Mouse (Mus musculus) heart, adult 8-10 months (tissue): Measurements from ENCODE around the gene Pms1. TPM values are rescaled to one million over a fixed set of nuclear protein-coding genes. Genes with fewer than 3 reads are reported as not detected.
"Not testable (repeated sequence)": the region's sequence is repeated elsewhere in the genome, so short reads cannot be mapped to it uniquely, and the experiment has no call there.

ENCODE experiments used
- DNase-seq: peaks from one replicate; pipeline ENCODE4 v3.0.0; 2022; ENCODE audit warnings: low spot score
- total RNA-seq, 4 experiments: library from RNA; stranded (reverse); gene quantifications; 2 replicates each; pipeline ENCODE4 v1.2.4; 2022

Gene Pms1
- 10 to 100 TPM; 10.8 to 16.2 (median 13.2) TPM for total RNA-seq

DNA sequence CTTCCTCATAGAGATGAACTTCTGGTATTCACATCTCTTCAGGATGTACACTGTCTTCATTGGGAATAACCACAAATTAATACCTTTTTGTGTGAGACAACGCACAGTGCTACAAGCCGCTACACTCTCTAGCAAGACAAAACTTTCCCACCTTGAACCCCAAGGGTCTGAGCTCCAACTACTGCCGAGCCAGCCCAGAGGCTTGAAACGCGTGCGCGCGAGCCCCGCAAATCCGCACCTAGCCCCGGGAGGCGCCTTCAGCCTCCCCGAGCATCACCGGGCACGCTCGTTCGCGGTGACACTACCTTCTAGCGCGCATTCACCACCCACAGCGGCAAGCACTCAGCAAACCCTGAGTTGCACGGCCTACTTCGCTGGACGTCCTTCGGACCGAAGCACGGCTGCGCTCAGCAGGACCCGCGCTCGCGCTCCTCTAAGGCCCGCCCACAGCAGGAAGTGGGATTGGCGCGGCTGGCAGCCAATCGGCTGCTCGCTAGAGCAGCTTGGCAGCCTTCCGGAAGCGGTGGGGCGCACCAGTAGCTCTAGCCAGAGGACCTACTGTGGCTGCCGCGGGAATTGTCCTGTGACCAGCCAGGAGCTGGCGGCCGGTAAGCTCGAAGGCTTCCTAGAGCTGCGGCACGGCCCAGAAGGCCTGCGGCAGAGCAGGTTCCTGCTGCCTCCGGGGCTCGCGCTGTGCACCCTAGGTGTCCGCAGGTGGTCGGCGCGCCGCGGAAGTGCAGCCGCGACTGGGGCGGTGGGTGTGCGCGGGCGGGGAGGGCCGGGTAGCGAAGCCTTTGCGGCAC lies at the start of gene Pms1, which contains the start of the genes Ormdl1 and Gm28778:
Pms1 (minus strand) TSS at position 438 of the 803 bp plus-strand sequence.
Ormdl1 (plus strand) TSS at position 515 of the 803 bp plus-strand sequence.
Gm28778 (plus strand) TSS at position 531 of the 803 bp plus-strand sequence.
- DNase-seq: peak; percentile 95

DNA sequence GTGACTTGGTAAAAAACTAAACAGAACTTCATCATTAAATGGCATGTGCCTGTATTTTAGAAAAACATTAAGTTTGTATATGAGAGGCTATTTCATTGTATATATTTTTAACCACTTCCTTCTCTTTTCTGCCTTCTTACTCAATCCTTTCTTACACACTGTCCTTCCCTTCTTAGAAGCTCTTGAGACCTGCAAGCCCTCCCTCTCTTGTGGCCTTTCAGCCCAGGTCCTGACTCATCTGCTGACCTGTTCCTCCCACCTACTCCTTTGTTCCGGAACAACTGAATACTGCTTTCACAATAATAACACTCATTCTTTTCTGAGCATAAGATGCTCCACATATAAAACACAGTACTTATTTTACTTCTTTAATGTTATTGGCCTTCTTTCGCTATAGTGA lies 44.3 kb upstream of the Pms1 start:
- no peak for DNase-seq

DNA sequence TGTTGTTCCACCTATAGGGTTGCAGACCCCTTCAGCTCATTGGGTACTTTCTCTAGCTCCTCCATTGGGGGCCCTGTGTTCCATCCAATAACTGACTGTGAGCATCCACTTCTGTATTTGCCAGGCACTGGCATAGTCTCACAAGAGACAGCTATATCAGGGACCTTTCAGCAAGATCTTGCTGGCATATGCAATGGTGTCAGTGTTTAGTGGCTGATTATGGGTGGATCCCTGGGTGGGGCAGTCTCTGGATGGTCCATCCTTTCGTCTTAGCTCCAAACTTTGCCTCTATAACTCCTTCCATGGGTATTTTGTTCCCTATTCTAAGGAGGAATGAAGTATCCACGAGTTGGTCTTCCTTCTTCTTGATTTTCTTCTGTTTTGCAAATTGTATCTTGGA lies 40.6 kb upstream of the Pms1 start:
- not testable (repeated sequence) for DNase-seq

DNA sequence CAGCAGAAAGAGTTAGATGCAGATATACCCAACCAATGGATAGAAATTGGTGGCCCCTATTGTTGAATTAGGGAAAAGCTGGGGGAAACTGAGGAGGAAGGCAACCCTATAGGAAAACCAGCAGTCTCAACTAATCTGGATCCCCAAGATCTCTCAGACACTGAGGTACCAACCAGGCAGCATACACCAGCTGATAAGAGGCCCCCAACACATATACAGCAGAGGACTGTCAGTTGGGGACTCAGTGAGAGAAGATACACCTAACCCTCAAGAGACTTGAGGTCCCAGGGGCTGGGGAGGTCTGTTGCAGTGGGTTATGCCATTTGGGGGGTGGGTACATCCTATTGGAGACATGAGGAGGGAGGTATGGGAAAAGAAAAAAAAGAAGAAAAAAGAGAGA lies 38.6 kb upstream of the Pms1 start:
- no peak for DNase-seq

DNA sequence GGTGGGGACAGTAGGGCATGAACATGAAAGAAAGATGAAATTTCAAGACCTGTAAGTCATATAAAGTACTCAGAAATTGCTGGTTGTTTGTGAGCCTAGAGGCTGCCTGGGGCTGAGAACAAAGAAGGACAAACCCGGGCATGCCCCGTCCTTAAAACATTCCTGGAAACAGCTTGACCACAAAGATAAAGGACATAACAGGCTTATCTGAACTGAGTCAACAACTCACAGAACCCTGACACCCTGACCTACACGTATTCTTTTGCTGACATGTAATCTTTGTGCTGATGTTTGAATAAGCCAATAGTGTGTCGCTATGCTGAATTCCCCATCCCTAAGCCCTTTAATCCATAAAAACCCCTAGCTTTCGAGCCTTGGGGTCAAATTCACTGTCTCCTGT lies 36.7 kb upstream of the Pms1 start:
- not testable (repeated sequence) for DNase-seq

DNA sequence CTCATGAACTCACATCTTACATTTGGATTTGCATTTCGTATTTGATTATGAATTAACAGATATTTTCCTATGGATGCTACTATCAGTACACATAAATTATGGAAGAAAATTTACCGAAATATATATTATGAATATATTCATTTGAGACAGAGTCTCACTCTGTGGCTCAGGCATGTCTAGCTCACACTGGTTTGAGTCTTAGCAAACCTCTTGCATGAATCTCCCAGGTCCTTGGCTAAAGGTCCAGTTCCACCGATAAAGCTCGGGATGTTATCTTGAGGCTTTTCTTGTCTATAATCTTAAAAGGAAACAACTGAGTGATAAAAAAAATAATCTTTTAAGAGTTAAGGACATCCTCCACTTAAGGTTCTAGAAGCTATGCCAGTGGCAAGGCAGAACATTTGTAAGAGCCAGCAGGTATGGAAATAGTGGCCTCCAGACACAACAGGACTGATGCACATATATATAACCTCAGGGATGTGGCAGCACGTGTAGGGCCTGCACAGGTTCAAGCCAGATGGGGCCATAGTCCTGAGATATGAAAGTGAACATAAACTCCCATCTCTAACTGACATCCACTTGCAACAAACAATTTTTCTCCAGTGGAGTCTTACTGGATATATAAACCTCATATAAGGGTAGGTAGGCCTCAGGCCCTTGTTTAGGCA lies 28.1 kb upstream of the Pms1 start:
- DNase-seq: no peak

DNA sequence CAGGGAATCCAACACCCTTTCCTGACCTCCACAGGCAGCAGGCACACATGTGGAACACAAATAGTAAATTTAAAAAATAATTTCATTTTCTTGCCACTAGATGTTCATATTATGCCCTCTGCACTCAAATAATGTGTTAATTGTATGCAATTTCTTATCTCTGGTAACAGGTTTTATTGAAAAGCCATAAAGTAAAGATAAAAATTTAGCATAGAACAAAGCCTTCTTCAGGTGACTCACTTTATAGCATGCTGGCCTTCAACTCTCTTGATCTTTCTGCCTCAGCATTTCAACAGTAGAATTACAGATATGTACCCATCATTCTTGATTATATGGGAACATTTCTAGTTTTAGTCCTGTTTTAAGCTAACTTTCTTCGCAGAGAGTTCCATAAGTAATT lies 27.5 kb upstream of the Pms1 start:
- DNase-seq: no peak

DNA sequence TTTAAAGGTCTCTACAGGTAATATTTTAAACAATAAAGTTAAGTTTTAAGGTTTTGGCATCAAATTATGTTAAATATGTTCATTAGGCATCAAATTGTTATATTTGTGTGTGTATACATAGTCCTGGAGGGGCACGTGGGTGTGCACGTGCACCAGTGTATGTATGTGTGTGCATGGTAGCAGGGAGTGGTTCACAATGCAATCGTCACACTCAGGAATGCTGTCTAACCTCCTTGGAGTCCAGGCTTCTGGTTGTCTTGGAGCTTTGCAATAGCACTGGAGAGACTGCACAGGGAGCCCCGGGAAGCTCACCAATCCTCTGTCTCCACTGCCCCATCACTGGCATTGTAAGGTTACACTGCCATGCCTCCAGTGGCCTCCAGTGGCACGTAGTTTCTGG lies 26.4 kb upstream of the Pms1 start:
- no peak for DNase-seq

DNA sequence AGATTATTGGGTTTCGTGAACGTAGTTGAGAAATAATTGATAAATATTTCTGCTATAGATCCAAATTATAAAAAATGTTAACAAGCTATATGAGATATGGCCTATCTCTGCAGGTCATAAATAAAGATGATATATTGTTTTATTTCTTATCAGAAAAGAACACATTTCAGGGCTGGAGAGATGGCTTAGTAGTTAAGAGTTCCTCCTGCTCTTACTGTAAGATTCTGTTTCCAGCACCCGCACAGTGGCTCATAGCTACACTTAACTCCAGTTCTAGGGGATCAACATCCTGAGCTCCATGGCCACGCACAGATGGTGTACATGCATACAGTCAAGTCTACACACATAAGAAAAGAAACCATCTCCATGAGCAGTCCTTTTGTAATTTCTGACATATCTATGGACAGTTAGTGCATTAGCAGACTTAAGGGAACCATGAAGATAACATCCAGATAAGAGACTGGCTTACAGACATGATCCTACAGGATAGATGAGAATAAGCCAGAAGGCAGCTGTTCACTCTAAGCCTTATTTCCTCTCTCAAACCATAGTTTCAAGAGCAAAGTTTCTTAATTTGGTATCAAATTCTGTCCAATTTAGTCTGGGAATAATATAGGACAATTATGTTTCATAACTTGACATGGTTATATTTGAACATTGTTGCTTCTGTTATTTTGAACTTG lies 25.0 kb upstream of the Pms1 start:
- no peak for DNase-seq

DNA sequence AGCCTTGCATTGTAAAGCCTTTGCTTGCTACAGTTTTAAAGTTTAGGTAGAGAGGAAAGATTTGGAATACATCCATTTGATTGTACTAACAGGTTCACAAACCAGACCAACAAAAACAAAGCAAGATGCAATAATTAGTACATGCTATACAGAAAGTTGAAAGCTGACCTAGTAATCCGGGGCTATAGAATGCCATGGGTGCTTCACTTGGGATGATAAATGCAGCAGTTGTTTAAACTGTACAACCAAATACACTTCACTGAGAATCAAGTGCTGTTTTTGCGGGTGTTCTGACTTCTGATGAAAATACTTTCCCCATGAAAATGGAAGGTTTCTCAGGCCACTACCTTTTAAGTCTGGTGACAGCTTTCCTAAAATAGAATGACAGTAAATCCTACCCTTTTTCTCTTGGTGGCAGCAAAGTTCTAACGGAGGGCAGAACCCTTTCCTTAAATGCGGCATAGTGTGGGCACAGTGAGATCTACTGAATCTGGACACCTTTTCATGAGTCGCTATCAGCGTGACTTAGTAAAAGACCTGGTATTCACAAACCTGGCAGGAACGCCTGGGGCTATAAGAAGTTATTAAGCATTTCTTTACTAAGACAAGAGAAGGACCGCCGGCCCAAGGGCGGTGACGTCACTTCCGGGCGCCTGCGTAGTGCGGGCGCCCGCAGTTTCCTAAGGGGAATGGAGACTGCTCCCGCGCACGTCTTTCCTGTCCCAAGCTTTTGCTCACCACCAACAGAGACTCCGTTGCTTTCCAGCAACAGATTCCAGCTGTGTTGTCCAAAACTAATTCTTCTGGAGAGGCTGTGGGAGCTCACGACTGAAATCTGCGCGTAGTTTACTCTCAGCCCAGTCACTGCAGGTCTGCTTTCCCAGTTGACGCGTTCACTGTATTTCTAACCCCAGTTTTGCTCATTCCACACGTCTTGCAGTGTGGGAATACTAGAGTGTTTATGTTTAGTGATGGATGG lies 16.5 kb upstream of the Pms1 start, which contains the start of gene Osgepl1:
Osgepl1 (plus strand) TSS at position 636 of the 979 bp plus-strand sequence.
- peak; percentile 85 for DNase-seq

DNA sequence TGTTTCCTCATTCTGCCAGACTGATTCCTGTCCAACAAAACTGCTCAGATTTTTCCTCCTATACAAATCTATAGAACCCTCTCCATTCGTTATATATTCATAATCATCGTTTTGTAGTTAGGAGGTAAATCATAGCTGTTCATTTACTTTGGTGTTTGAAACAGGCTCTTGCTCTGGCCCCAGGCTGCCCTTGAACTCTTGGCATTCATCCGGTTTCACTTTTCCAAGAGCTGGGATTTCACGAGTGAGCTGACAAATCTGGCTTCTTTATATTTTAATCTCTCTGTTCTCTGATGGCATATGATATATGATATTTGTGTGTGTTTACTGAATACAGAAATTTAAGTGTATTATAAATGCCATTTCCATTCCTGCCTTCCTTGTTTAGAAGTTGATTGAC lies 3.7 kb upstream of the Pms1 start:
- no peak for DNase-seq

DNA sequence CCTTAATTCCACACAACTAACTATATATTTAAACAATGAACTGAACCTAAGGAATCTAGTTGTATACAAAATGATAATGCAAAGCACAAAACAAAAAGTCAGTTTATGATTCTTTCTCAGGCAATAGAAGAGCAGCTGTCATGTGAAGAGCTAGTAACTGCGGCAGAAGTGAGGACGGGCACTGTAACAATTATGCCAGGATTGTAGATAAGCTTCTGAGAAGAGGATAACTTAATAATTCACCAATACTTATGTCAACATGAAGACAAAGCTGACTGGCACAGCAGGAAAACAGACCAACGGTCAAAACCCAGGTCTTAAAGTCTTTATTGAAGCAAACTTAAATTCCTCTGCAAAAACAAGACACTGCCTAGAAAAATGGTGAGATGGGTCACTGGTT lies 5.6 kb downstream of the Pms1 start:
- DNase-seq: no peak

DNA sequence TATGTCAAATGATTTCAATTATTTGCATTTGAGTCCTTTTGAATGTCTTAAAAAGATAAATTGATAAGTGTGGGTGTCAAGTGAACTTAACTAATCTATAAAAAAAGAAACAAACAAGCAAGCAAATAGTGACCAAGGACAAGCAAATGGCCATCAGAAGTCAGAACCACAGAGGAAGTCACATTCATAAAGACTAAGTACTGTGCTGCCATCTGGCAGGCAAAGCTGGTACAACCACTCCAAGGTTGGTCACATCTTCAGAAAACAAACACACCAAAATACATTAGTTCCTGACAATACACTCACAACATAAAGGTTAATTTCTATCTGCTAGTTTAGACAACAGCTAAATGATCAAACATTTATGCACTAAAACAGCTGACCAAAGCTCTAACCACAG lies 24.2 kb downstream of the Pms1 start:
- DNase-seq: peak; percentile 8

DNA sequence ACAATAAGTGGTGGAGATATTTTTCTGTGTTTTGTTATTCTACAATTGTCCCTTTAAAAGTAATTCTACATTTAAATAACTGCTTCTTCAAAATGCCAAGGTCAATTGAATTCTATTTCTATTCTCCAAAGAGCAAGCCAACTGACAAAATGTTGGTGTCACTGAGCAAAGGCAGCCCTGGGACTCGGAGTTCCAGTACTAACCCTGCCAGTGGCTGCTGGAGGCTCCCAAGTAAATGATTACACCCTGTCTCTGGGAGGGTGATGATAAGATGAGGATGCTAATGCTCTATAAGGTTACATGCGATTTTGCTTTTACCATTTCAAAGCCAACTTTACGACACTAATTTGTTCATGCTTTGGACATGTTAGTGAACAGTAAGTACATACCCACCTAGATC lies 26.9 kb downstream of the Pms1 start:
- DNase-seq: peak; percentile 50

DNA sequence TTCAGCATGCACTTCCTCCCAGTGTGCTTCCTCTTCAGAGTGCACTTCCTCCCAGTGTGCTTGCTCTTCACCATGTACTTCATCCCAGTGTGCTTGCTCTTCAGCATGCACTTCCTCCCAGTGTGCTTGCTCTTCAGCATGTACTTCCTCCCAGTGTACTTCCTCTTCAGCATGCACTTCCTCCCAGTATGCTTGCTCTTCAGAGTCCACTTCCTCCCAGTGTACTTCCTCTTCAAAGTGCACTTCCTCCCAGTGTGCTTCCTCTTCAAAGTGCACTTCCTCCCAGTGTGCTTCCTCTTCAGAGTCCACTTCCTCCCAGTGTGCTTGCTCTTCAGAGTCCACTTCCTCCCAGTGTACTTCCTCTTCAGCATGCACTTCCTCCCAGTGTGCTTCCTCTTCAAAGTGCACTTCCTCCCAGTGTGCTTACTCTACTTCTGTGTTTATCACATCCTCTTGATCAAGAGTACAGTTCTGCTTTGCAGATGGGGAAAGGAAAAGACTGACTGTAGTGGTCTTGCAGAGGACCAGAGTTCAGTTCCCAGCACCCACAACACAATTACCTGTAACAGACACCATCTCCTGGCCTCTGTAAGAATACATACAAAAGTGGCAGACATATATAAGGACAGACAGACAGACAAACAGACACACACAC lies 31.7 kb downstream of the Pms1 start:
- DNase-seq: not testable (repeated sequence)

DNA sequence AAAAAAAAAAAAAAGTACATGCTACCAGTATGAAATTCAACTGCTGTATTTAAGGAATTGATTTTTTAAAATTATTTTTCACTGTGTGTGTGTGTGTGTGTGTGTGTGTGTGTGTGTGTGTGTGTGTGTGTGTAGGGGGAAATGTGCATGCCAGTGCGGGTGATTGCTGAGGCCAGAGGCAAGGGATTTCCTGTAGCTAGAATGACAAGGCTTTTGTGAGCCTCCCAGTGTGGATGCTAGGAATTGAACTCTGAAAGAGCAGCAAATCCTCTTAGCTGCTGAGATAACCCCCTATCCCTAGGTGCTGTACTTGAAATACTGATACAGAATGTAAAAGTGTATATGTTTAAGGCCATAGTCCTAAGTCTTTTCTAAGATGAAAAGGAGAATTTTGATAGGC lies 70.8 kb downstream of the Pms1 start:
- no peak for DNase-seq

DNA sequence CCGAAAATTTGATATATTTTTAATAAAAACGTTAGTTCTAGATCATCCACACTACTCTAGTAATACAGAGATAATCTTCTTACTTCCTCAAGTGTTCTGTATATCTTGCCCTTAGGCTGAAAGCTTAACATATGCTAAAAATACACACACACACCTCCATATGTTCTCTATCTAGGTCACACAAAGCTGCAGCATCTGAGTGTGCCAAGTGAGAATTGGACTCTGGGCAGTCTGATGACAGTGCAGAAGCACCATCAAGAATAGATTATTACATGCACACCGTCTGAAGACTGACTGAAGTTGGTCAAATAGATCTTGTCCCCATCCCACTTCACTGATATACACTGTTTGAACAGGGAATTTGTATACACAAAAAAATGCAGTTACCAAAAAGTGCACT lies 71.2 kb downstream of the Pms1 start:
- DNase-seq: peak; percentile 4

DNA sequence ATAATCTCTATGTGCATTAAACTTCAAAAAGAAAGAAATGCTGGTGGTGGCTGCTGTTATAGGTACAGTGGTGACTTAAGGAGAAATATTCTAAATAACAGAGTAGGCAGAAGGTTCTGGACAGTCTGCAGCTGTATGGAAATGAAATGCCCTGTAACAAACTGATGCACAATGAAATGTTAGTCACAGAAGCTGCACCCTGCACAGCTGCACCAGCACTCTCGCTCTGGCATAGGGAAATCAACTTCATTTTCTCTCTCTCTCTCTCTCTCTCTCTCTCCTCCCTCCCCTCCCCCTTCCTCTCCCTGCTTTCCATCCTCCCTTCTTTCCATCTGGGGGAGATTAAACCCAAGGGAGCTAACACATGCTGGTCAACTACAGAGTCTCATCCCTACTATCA lies 72.0 kb downstream of the Pms1 start:
- no peak for DNase-seq

DNA sequence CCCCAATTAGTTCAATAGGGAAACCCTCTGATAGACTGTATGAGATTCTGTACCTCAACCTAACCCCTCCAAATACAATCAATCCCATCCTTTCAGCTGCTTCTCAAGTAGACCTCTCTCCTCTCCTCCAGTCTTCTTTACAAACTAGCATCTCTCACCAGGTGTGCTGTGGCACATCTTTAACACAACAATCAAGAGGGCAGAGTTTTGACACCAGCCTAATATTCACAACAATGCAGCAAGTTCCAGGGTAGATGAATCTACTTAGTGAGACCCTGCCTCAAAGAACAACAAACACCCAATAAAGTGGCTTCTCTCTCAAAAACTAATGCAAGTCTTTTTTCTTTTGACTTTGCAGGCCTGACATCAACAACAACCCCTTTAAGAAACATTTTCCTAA lies 86.7 kb downstream of the Pms1 start:
- no peak for DNase-seq

DNA sequence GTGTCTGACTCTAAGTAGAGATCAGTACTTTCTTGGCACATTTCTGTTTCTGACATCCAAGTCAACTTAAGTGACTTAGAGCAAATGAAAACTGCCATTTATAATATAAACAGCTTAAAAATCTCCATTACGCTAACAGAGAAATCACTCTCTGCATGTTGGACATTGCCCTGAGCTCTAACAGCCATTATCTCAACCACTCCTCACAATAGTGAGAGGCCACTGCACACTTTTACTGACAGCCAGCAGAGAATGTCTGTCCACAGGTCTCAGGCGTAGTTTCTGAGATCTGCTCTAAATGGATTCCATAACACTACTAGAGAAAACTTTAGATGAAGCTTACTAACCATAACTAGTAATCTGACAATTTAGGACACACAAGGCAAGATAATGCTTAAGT lies 92.9 kb downstream of the Pms1 start:
- no peak for DNase-seq
